Mouse (Mus musculus): Measurements from ENCODE around the gene Zbtb45. TPM values are rescaled to one million over a fixed set of nuclear protein-coding genes. Genes with fewer than 3 reads are reported as not detected.

The Zbtb45 gene
- total and polyA plus RNA-seq, 3 experiments: 16.8 to 36.3 TPM; not detected in 1

- Histone ChIP-seq H3K4me1 (ENCODE audit: control insufficient read depth in 1 of 2, insufficient read depth in 2 of 2, low read length in 2 of 2) (no peaks in the 10 kb centered on the region), H3K9me3 (replicated peaks; ENCODE audit: insufficient read depth, low read length) (no peaks in the 10 kb centered on the region), H3K27ac (ENCODE audit: control insufficient read depth, low read depth, low read length) (no peak overlapping the region), H3K27me3 (ENCODE audit: control insufficient read depth in 1 of 2, insufficient read depth in 2 of 2, low read length in 2 of 2) (no peaks in the 10 kb centered on the region), H3K4me3 (ENCODE audit: control insufficient read depth in 1 of 2, insufficient read depth in 1 of 2, low read depth in 2 of 2, low read length in 2 of 2) (no peak overlapping the region), H3K79me2 (ENCODE audit: control insufficient read depth, insufficient read depth, low read length, poor library complexity) (no peaks in the 10 kb centered on the region), H3K36me3 (ENCODE audit: control insufficient read depth in 1 of 2, insufficient read depth in 2 of 2, low read length in 2 of 2) (no peaks in the 10 kb centered on the region), H3K9ac (ENCODE audit: control insufficient read depth, low read depth, low read length, poor library complexity, severe bottlenecking) (no peak overlapping the region)
- peak; percentile 81 for DNase-seq (ENCODE audit: low read depth, low spot score)
- TF ChIP-seq CHD2 (IDR thresholded peaks at IDR 0.05; ENCODE audit: low read length) (no peak), ZC3H11A (IDR thresholded peaks at IDR 0.05; ENCODE audit: low read depth, low read length) (peak; percentile 89), MYB (IDR thresholded peaks at IDR 0.05; ENCODE audit: low read depth, low read length) (no peak), ETS1 (IDR thresholded peaks at IDR 0.05; ENCODE audit: low read depth, low read length) (no peak), SMC3 (IDR thresholded peaks at IDR 0.05; ENCODE audit: low read depth, low read length) (peak; percentile 87), NRF1 (IDR thresholded peaks at IDR 0.05; ENCODE audit: insufficient read depth, low read depth, low read length, poor library complexity, severe bottlenecking) (no peak), HCFC1 (IDR thresholded peaks at IDR 0.05; ENCODE audit: low read depth, low read length) (no peak), GABPA (IDR thresholded peaks at IDR 0.05; ENCODE audit: low read depth, low read length) (no peak), POLR2AphosphoS5 (IDR thresholded peaks at IDR 0.05; ENCODE audit: borderline replicate concordance, low read depth, low read length) (no peak), EP300 (IDR thresholded peaks at IDR 0.05; ENCODE audit: low read depth in 1 of 2, low read length in 2 of 2) (no peak), POLR2A (IDR thresholded peaks at IDR 0.05; ENCODE audit: control insufficient read depth in 1 of 2, insufficient read depth in 1 of 2, low read depth in 1 of 2, low read length in 2 of 2, poor library complexity in 1 of 2) (no peak), USF2 (IDR thresholded peaks at IDR 0.05; ENCODE audit: borderline replicate concordance in 1 of 2, insufficient read depth in 1 of 2, low read depth in 1 of 2, low read length in 2 of 2) (no peak), TCF12 (IDR thresholded peaks at IDR 0.05; ENCODE audit: low read depth, low read length) (no peak), CHD1 (IDR thresholded peaks at IDR 0.05; ENCODE audit: low read depth, low read length) (no peak), MAFK (IDR thresholded peaks at IDR 0.05; ENCODE audit: borderline replicate concordance, low read depth, low read length) (no peak), RCOR1 (IDR thresholded peaks at IDR 0.05; ENCODE audit: low read depth, low read length) (no peak), ZNF384 (IDR thresholded peaks at IDR 0.05; ENCODE audit: low read depth, low read length) (no peak), SIN3A (IDR thresholded peaks at IDR 0.05; ENCODE audit: low read length) (0 out of 2 replicates have a peak, but pooled peaks have one; percentile 26), CTCF (IDR thresholded peaks at IDR 0.05 in 2 of 3, conservative IDR thresholded peaks at IDR 0.05 in 1 of 3; ENCODE audit: control insufficient read depth in 1 of 3, insufficient read depth in 1 of 3, low read depth in 2 of 3, low read length in 3 of 3, poor library complexity in 1 of 3, severe bottlenecking in 1 of 3) (peak; percentile 70 to 87 (median 73)), TAL1 (IDR thresholded peaks at IDR 0.05; ENCODE audit: low read length) (no peak), RAD21 (IDR thresholded peaks at IDR 0.05; ENCODE audit: low read depth, low read length) (peak; percentile 95), MAX (IDR thresholded peaks at IDR 0.05; ENCODE audit: low read length) (no peak; the same call in 1 of the 2 replicates), TBP (IDR thresholded peaks at IDR 0.05; ENCODE audit: low read depth, low read length) (no peak)
These were observed 36.2 kb upstream of the Zbtb45 start for GRCm38 (mm10) chr7:13046084-13046483.
